Mouse (Mus musculus): ENCODE data around the gene Edc4.
"Not testable (repeated sequence)": the region's sequence is repeated elsewhere in the genome, so short reads cannot be mapped to it uniquely, and the experiment has no call there.

Edc4 gene

GRCm38 (mm10) chr8:105880754-105881520, at the start of gene Edc4:
Gene Edc4, plus strand, starts transcription at chr8:105880881.
- DNase-seq (ENCODE audit: low read depth in 1 of 2, low spot score in 2 of 2), result peak; percentile 59 to 82

- DNase-seq (ENCODE audit: low read depth in 1 of 2, low spot score in 2 of 2), result not testable (repeated sequence)
Observed at GRCm38 (mm10) chr8:105833740-105834139, 46.9 kb upstream of the Edc4 start.

- peak in 1 of 2 experiments; percentile 75 for DNase-seq (ENCODE audit: low read depth in 1 of 2, low spot score in 2 of 2)
Observed at GRCm38 (mm10) chr8:105835318-105835717, 45.4 kb upstream of the Edc4 start.

GRCm38 (mm10) chr8:105836991-105837390, 43.7 kb upstream of the Edc4 start:
- no peak for DNase-seq (ENCODE audit: low read depth in 1 of 2, low spot score in 2 of 2)

GRCm38 (mm10) chr8:105839209-105839608, 41.5 kb upstream of the Edc4 start:
- DNase-seq (ENCODE audit: low read depth in 1 of 2, low spot score in 2 of 2), result no peak

- no peak for DNase-seq (ENCODE audit: low read depth in 1 of 2, low spot score in 2 of 2)
Observed at GRCm38 (mm10) chr8:105846678-105847077, 34.0 kb upstream of the Edc4 start.

GRCm38 (mm10) chr8:105850014-105850413, 30.7 kb upstream of the Edc4 start:
- no peak for DNase-seq (ENCODE audit: low read depth in 1 of 2, low spot score in 2 of 2)

GRCm38 (mm10) chr8:105850611-105851010, 30.1 kb upstream of the Edc4 start:
- no peak for DNase-seq (ENCODE audit: low read depth in 1 of 2, low spot score in 2 of 2)

- peak; percentile 40 to 72 for DNase-seq (ENCODE audit: low read depth in 1 of 2, low spot score in 2 of 2)
Observed at GRCm38 (mm10) chr8:105851651-105852143, 29.0 kb upstream of the Edc4 start.

- DNase-seq (ENCODE audit: low read depth in 1 of 2, low spot score in 2 of 2), result no peak
Observed at GRCm38 (mm10) chr8:105852146-105852729, 28.4 kb upstream of the Edc4 start.

- DNase-seq (ENCODE audit: low read depth in 1 of 2, low spot score in 2 of 2), result no peak
Observed at GRCm38 (mm10) chr8:105853178-105853577, 27.5 kb upstream of the Edc4 start, which contains the start of gene Cenpt. Gene Cenpt, minus strand, starts transcription at chr8:105853278.

GRCm38 (mm10) chr8:105854303-105854702, 26.4 kb upstream of the Edc4 start:
- DNase-seq (ENCODE audit: low read depth in 1 of 2, low spot score in 2 of 2), result no peak

GRCm38 (mm10) chr8:105854715-105855216, 25.9 kb upstream of the Edc4 start, which contains the start of gene Thap11:
Gene Thap11, plus strand, starts transcription at chr8:105855132.
- DNase-seq (ENCODE audit: low read depth in 1 of 2, low spot score in 2 of 2), result peak; percentile 69 to 80

- no peak for DNase-seq (ENCODE audit: low read depth in 1 of 2, low spot score in 2 of 2)
Observed at GRCm38 (mm10) chr8:105855248-105856167, 25.2 kb upstream of the Edc4 start.

- DNase-seq (ENCODE audit: low read depth in 1 of 2, low spot score in 2 of 2), result no peak
Observed at GRCm38 (mm10) chr8:105856168-105856835, 24.4 kb upstream of the Edc4 start.

- DNase-seq (ENCODE audit: low read depth in 1 of 2, low spot score in 2 of 2), result peak; percentile 51 to 70
Observed at GRCm38 (mm10) chr8:105858495-105858894, 22.2 kb upstream of the Edc4 start.

GRCm38 (mm10) chr8:105859314-105859713, 21.4 kb upstream of the Edc4 start:
- DNase-seq (ENCODE audit: low read depth in 1 of 2, low spot score in 2 of 2), result no peak

- peak; percentile 83 to 91 for DNase-seq (ENCODE audit: low read depth in 1 of 2, low spot score in 2 of 2)
Observed at GRCm38 (mm10) chr8:105860143-105860981, 20.3 kb upstream of the Edc4 start, which contains the start of gene Nutf2. Gene Nutf2, plus strand, starts transcription at chr8:105860580.

GRCm38 (mm10) chr8:105861951-105862350, 18.7 kb upstream of the Edc4 start:
- DNase-seq (ENCODE audit: low read depth in 1 of 2, low spot score in 2 of 2), result no peak
